Mouse (Mus musculus) thymus, postnatal 14 days (tissue): Measurements from ENCODE around the gene Vnn3.

ENCODE experiments used
- DNase-seq: peaks from one replicate; pipeline ENCODE4 v3.0.0; 2021

Vnn3 gene

DNA sequence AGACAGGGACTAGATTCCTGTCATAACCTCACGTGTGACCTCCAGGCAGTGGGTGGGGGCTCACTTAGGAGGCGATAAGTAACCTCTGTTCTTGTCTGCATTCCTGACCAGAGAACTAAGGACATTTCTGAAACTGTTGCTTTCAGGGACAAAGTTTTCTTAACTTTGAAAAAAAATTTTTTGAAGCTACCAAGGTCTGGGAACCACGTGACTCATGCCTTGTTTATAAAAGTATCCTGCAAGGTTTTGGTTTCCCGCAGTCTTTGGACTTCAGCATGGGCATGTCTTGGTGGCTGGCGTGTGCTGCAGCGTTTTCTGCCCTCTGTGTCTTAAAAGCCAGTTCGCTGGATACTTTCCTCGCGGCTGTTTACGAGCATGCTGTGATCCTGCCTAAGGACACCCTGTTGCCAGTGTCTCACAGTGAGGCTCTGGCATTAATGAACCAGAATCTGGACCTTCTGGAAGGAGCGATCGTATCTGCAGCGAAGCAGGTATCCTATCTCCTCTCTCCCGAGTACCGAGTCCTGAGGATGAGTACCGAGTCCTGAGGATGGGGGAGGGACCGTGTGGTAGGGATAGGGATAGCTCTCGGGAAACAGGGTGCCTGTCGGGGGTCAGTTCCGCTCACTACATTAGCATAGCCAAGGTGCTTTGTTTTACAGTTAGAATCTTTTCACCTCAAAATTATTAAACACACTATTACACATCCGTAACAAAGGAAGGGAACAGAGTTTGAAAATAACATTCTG lies 43.5 kb downstream of the Vnn3 start, which contains the start of gene Vnn1:
TSS of gene Vnn1 (plus strand) at position 88 of the 749 bp plus-strand sequence.
- DNase-seq = no peak

DNA sequence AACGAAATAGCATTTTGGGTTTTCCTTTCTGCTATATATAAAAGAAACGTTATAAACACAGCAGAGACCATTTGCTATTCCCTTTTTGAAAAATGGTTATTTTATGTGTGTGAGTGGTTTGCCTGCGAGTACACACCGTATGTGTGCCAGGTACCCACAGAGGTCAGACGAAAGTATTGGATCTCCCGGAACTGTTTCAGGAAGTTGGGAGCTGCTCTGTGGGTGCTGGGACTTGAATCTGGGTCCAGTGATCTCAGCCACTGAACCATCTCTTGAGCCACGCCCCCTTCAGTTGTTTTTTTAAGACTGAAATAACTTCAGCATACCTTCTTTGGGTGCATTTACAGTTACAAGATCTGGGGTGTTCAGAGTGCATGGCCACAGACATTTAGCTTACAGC lies 44.1 kb downstream of the Vnn3 start:
- DNase-seq = no peak

DNA sequence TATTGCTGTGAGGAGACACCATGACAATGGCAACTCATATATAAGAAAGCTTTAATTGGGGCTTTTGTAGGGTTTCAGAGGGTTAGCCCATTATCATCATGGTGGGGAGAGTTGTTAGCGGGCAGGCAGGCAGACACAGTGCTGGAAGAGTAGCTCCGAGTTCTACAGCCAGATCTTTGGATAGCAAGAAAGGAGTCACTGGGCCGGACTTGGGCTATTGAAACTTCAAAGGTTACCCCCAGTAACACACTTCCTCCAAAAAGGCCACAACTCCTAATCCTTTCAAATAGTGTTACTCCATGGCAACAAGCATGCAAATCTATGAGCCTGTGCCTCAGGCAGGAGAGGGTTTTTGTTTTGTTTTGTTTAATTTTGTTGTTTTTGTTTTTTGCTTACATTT lies 49.9 kb downstream of the Vnn3 start:
- DNase-seq = no peak

GRCm38 (mm10) chr10:23905661-23906060 lies 54.4 kb downstream of the Vnn3 start:
- no peak for DNase-seq
